Mouse (Mus musculus) retina, postnatal 1 day (tissue): ENCODE measurements around the gene Slc9a9.

Experiments
- DNase-seq: peaks from one replicate; pipeline ENCODE4 v3.0.0-alpha.2; 2012

Gene Slc9a9

GRCm38 (mm10) chr9:94840398-94840797, 170.7 kb downstream of the Slc9a9 start:
- no peak for DNase-seq

GRCm38 (mm10) chr9:94840972-94841371, 171.3 kb downstream of the Slc9a9 start:
- DNase-seq = no peak

GRCm38 (mm10) chr9:94844176-94844575, 174.5 kb downstream of the Slc9a9 start:
- DNase-seq = no peak

- no peak for DNase-seq
These were observed 177.9 kb downstream of the Slc9a9 start for GRCm38 (mm10) chr9:94847624-94848023.

- no peak for DNase-seq
These were observed 181.8 kb downstream of the Slc9a9 start for GRCm38 (mm10) chr9:94851550-94851949.

- peak; percentile 5 for DNase-seq
These were observed 186.4 kb downstream of the Slc9a9 start for GRCm38 (mm10) chr9:94856093-94856492.

- no peak for DNase-seq
These were observed 198.8 kb downstream of the Slc9a9 start for GRCm38 (mm10) chr9:94868557-94868956.

GRCm38 (mm10) chr9:94869023-94869799, 199.5 kb downstream of the Slc9a9 start:
- peak; percentile 19 for DNase-seq

- DNase-seq = no peak
These were observed 212.8 kb downstream of the Slc9a9 start for GRCm38 (mm10) chr9:94882517-94882916.

GRCm38 (mm10) chr9:94883435-94883834, 213.7 kb downstream of the Slc9a9 start:
- DNase-seq = no peak

GRCm38 (mm10) chr9:94885151-94885550, 215.4 kb downstream of the Slc9a9 start:
- no peak for DNase-seq

- DNase-seq = no peak
These were observed 219.9 kb downstream of the Slc9a9 start for GRCm38 (mm10) chr9:94889647-94890046.

- DNase-seq = no peak
These were observed 226.2 kb downstream of the Slc9a9 start for GRCm38 (mm10) chr9:94895882-94896281.

GRCm38 (mm10) chr9:94904180-94904579, 234.5 kb downstream of the Slc9a9 start:
- no peak for DNase-seq

- no peak for DNase-seq
These were observed 237.4 kb downstream of the Slc9a9 start for GRCm38 (mm10) chr9:94907020-94907610.

- DNase-seq = no peak
These were observed 242.4 kb downstream of the Slc9a9 start for GRCm38 (mm10) chr9:94912071-94912470.

GRCm38 (mm10) chr9:94922062-94922461, 252.4 kb downstream of the Slc9a9 start:
- no peak for DNase-seq

GRCm38 (mm10) chr9:94925845-94926244, 256.1 kb downstream of the Slc9a9 start:
- no peak for DNase-seq

- DNase-seq = peak; percentile 7
These were observed 257.4 kb downstream of the Slc9a9 start for GRCm38 (mm10) chr9:94927101-94927500.

- DNase-seq = no peak
These were observed 275.9 kb downstream of the Slc9a9 start for GRCm38 (mm10) chr9:94945569-94946135.

- DNase-seq = no peak
These were observed 277.5 kb downstream of the Slc9a9 start for GRCm38 (mm10) chr9:94947246-94947645.

- no peak for DNase-seq
These were observed 281.0 kb downstream of the Slc9a9 start for GRCm38 (mm10) chr9:94950676-94951075.

- no peak for DNase-seq
These were observed 285.9 kb downstream of the Slc9a9 start for GRCm38 (mm10) chr9:94955645-94956044.

- no peak for DNase-seq
These were observed 288.7 kb downstream of the Slc9a9 start for GRCm38 (mm10) chr9:94958382-94958781.
